Mouse (Mus musculus): ENCODE data around the gene Rab38.

The Rab38 gene

GRCm38 (mm10) chr7:88527100-88527671 is 97.1 kb downstream of the Rab38 start:
- no peak for DNase-seq

GRCm38 (mm10) chr7:88536127-88536531 is 106.1 kb downstream of the Rab38 start:
- DNase-seq, result no peak

DNA sequence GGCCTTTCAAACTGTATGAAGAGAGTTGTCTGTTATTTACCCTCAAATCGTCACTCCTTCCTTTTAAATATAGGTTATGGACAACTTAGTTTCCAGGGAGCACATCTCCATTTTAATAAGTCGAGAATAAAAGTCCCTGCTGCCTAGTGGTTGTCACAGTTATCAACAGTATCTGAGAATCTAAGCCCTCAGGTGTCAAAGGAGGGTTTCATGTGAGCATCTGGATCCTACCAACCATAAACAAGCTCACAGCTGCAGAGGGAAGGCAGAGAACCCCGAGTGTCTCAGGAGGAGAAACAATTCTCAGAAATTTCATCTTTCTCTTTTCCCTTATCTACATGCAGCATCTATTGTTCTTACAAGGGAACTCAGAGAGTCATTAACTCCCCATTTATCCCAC is 106.7 kb downstream of the Rab38 start:
- no peak for DNase-seq
